Mouse (Mus musculus): ENCODE measurements around the gene Krr1.

GRCm38 (mm10) chr10:111996549-111996904, 24.1 kb downstream of the Krr1 start:
- TF ChIP-seq CTCF (IDR thresholded peaks at IDR 0.05; ENCODE audit: insufficient read depth, low read depth, low read length), result no peak
- no peak for TF ChIP-seq POLR2A (IDR thresholded peaks at IDR 0.05; ENCODE audit: insufficient read depth, low read depth, low read length)
